Mouse (Mus musculus) olfactory bulb, adult 2 months (tissue): ENCODE measurements at regions not wholly inside any gene's neighbourhood (a gene's known extent, or its start where the extent isn't known, plus 50 kb on each side); places are given as distances from the start of the nearest gene placed in this dataset.

ENCODE experiments used
- H3K27ac ChIP-seq: fragments of 200-500 bp; 2 replicates; pipeline ENCODE4 v1.5.1; 2012; ENCODE audit warnings: low read depth, low read length; ENCODE audit not compliant: insufficient read depth
- H3K4me1 ChIP-seq: fragments of 200-500 bp; 2 replicates; pipeline ENCODE4 v1.6.1; 2012; ENCODE audit warnings: low read length; ENCODE audit not compliant: control insufficient read depth, insufficient read depth
- H3K4me3 ChIP-seq: fragments of 200-500 bp; 2 replicates; pipeline ENCODE4 v1.5.1; 2012; ENCODE audit warnings: mild to moderate bottlenecking, low read depth, low read length, moderate library complexity; ENCODE audit not compliant: insufficient read depth
- CTCF ChIP-seq: fragments of 200-500 bp; IDR thresholded peaks from 2 replicates; pipeline ENCODE4 v1.5.1; 2012; ENCODE audit warnings: low read depth, mild to moderate bottlenecking, low read length, moderate library complexity; ENCODE audit not compliant: insufficient read depth
- POLR2A ChIP-seq: fragments of 200-500 bp; IDR thresholded peaks from 2 replicates; pipeline ENCODE4 v1.6.1; 2012; ENCODE audit warnings: mild to moderate bottlenecking, low read depth, low read length, moderate library complexity; ENCODE audit not compliant: insufficient read depth
- WGBS: fragments of 180-500 bp; shearing (Covaris S2); methylation state at CpG from one replicate; pipeline ENCODE4 v1.1.7; 2018; 5-methylcytosine and 5-hydroxymethylcytosine counted together

DNA sequence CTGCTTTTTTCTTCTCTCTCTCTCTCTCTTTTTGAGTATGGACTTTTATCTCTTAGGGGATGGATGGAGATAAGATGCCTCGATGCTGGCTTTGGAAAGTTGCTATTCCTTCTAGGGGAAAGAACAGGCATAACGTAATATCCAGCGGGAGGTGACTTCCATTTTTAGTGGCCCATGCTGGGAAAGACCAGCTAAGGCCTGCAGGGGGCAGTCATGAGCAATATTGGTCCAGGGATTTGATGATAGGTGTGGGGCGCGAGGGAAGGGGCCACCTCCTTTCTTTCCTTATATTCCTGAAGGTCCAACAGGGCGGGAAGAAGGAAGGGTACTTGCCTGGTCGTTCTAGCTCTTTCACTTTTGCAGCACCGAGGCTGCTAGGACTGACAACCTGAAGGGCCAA, 160.8 kb downstream of the Etnk1 start:
- H3K4me1 ChIP-seq: peaks cover 3% of the 10 kb centered on the region; the same call in 1 of the 2 replicates
- H3K27ac ChIP-seq: no peak overlapping the region
- no peak overlapping the region for H3K4me3 ChIP-seq
- WGBS: 95% methylated on average over 8 of the region's 8 CpGs
- TF ChIP-seq POLR2A (no peak), CTCF (no peak)

DNA sequence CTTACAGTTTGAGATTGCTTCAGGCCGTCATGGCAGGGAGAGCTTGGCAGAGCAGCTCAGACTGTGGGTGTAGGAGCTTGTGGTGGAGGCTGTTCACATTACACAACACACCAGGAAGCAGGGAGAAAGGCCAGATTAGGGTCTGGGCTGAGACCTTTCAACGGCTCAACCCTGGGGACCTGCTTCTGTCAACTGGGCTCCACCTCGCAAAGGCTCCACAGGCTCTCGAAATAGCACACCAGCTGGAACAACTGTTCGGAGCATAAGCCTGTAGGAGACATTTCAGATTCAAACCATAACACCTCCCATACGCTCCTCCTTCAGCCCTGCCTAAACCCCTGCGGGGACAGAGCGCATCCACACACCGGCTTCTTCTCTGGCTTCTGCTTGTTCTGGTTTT, 161.2 kb downstream of the Etnk1 start:
- H3K4me1 ChIP-seq: peaks cover 3% of the 10 kb centered on the region; the same call in 1 of the 2 replicates
- no peak overlapping the region for H3K27ac ChIP-seq
- TF ChIP-seq POLR2A (no peak), CTCF (no peak)
- H3K4me3 ChIP-seq: no peak overlapping the region
- 73% methylated on average over 9 of the region's 9 CpGs for WGBS

GRCm38 (mm10) chr6:143329096-143329495, 162.1 kb downstream of the Etnk1 start:
- WGBS: 79% methylated on average over 5 of the region's 5 CpGs
- H3K4me1 ChIP-seq: peaks cover 3% of the 10 kb centered on the region; the same call in 1 of the 2 replicates
- no peak overlapping the region for H3K4me3 ChIP-seq
- TF ChIP-seq POLR2A (no peak), CTCF (no peak)
- H3K27ac ChIP-seq: no peak overlapping the region

DNA sequence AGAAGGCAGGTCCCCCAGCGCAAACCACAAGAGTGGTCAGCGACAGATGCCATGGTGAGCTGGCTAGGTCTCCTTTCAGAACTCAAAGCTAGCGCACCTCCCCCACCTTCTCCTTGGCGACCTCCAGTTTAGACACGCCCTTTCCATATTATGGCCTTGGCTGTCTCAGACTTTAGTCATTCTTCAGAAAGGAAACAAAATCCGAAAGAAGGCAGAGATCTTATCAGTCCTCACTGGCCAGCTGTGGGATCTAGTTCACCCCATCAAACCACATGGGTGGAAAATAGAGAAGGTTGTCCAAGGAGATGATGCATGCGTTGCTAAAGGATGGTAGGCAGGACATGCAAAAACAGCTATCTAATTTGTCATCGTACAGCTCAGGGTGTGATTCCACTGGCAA, 166.5 kb downstream of the Etnk1 start:
- Histone ChIP-seq H3K4me3 (no peak overlapping the region), H3K4me1 (no peaks in the 10 kb centered on the region), H3K27ac (no peak overlapping the region)
- TF ChIP-seq CTCF: no peak
- no peak for TF ChIP-seq POLR2A
- WGBS: 93% methylated on average over 8 of the region's 8 CpGs

DNA sequence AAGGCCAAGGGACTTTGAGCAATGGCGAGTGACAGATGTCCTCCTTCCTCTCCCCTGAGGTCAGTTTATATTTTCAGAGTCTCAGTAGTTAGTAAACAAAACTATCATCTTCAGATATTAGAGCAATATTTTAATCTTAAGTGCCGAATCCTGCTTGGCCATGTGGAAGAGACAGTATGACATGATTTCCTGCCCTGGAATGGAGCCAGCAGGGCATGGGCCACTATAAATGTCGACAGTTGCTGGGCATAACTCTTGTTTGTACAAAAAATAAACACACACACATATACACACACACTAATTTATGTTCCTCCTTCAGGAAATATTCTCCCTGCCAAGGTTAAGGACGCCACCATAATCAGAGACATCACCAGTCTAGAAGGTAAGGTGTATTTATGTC, 169.6 kb downstream of the Etnk1 start:
- Histone ChIP-seq H3K4me3 (no peak overlapping the region), H3K4me1 (no peaks in the 10 kb centered on the region), H3K27ac (no peak overlapping the region)
- 85% methylated on average over 4 of the region's 4 CpGs for whole genome bisulfite sequencing
- TF ChIP-seq CTCF: no peak
- TF ChIP-seq POLR2A: no peak

- no peak for TF ChIP-seq POLR2A
- TF ChIP-seq CTCF: no peak
- no peak overlapping the region for H3K4me3 ChIP-seq
- H3K4me1 ChIP-seq: no peaks in the 10 kb centered on the region
- WGBS: 86% methylated on average over 2 of the region's 2 CpGs
- no peak overlapping the region for H3K27ac ChIP-seq
Observed at GRCm38 (mm10) chr6:143349000-143349399, 182.0 kb downstream of the Etnk1 start.

GRCm38 (mm10) chr6:143359320-143360032, 192.5 kb downstream of the Etnk1 start:
- H3K4me1 ChIP-seq: no peaks in the 10 kb centered on the region
- TF ChIP-seq POLR2A: no peak
- no peak for TF ChIP-seq CTCF
- H3K27ac ChIP-seq: no peak overlapping the region
- WGBS: 74% methylated on average over 7 of the region's 7 CpGs
- H3K4me3 ChIP-seq: no peak overlapping the region

DNA sequence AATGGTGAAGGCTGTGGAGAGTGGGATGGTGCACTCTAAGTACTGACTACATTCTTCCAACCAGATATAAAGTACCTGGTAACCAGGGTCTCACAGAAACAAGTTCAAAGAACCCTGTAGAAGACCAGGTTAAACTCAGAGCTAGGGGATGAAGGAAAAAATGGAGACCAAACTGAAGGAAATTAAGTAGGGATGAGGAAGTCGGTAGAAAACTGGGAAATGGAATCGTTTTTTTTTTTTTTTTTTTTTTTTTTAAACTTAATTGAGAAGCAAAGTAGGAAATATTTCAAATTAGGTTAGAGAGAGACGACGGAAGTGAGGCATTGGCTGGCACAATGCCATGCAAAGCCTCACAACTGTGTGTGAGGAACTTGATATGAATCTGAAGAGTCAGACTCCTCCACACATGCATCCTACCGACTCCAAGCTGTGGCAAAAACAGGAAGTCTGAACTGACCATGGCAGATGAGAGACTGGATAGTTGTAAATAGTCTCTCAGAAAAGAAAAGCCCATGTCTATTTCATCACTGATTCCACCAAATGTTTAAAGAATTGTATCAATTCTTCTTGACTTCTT, 194.2 kb downstream of the Etnk1 start:
- H3K27ac ChIP-seq: no peak overlapping the region
- 69% methylated on average over 5 of the region's 5 CpGs for WGBS
- H3K4me1 ChIP-seq: no peaks in the 10 kb centered on the region
- TF ChIP-seq POLR2A: no peak
- no peak for TF ChIP-seq CTCF
- H3K4me3 ChIP-seq: no peak overlapping the region

DNA sequence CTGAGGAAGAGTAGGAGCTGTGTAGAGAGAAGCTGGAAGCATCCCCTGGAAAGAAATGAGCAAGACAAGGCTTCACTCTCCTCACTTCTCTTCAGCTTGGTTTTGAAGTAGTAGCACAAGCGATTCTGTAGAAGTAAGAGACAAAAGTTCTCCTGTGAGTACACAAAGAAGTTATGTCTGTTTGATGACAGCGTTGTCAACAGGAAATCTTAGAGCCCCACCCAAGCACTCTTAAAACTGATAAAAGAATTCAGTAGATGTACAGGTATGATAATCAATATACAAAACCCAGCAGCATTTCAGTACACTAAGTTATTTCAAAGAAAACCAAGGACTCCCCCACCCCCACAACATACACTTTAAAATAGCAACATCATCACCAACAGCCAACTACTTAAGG, 194.9 kb downstream of the Etnk1 start:
- H3K4me1 ChIP-seq: no peaks in the 10 kb centered on the region
- 92% methylated on average over 2 of the region's 2 CpGs for WGBS
- no peak for TF ChIP-seq CTCF
- TF ChIP-seq POLR2A: no peak

GRCm38 (mm10) chr6:143365840-143366239, 198.8 kb downstream of the Etnk1 start:
- 88% methylated on average over 5 of the region's 5 CpGs for WGBS
- Histone ChIP-seq H3K4me3 (no peak overlapping the region), H3K4me1 (no peaks in the 10 kb centered on the region), H3K27ac (no peak overlapping the region)
- TF ChIP-seq CTCF (no peak), POLR2A (no peak)

More for the DNA sequence above, 194.9 kb downstream of the Etnk1 start:
- H3K4me3 ChIP-seq: no peak overlapping the region
- H3K27ac ChIP-seq: no peak overlapping the region
